Mouse (Mus musculus): ENCODE data around the gene Myoz1.

- TF ChIP-seq CTCF (IDR thresholded peaks at IDR 0.05; ENCODE audit: low read depth, low read length): no peak
- no peak for TF ChIP-seq POLR2A (IDR thresholded peaks at IDR 0.05; ENCODE audit: extremely low read depth, insufficient read depth, low read length)
These were observed 38.1 kb downstream of the Myoz1 start for GRCm38 (mm10) chr14:20618211-20618610.
